Mouse (Mus musculus): Measurements from ENCODE around the gene Crlf1. TPM values are rescaled to one million over a fixed set of nuclear protein-coding genes. Genes with fewer than 3 reads are reported as not detected.

Gene Crlf1
- polyA plus RNA-seq, 1 experiment from 2014 or later: 3.6 TPM

GRCm38 (mm10) chr8:70501820-70502529 lies 9.0 kb downstream of the Crlf1 start:
- H3K4me1 ChIP-seq (replicated peaks): peaks cover 83% of the 10 kb centered on the region
- WGBS (ENCODE audit: insufficient replicate concordance): 17% methylated on average over 23 of the region's 23 CpGs
- ATAC-seq (ENCODE audit: low read depth) (no peak), DNase-seq (no peak)
- H3K27me3 ChIP-seq: peaks cover 67% of the 10 kb centered on the region
- peak overlapping the region; percentile 84 for H3K27ac ChIP-seq
- H3K9ac ChIP-seq: peak overlapping the region; percentile 62
- peak overlapping the region; percentile 47 for H3K4me3 ChIP-seq (replicated peaks)
- H3K4me2 ChIP-seq: peak overlapping the region; percentile 72
- peaks cover 4% of the 10 kb centered on the region for H3K36me3 ChIP-seq
- no peaks in the 10 kb centered on the region for H3K9me3 ChIP-seq (replicated peaks)

- WGBS (ENCODE audit: insufficient replicate concordance): 34% methylated on average over 12 of the region's 12 CpGs
- ATAC-seq (ENCODE audit: low read depth): no peak
- H3K4me2 ChIP-seq: peak overlapping the region; percentile 72
- peaks cover 62% of the 10 kb centered on the region for H3K27me3 ChIP-seq
- peaks cover 89% of the 10 kb centered on the region for H3K4me1 ChIP-seq (replicated peaks)
- DNase-seq: no peak
- H3K9me3 ChIP-seq (replicated peaks): no peaks in the 10 kb centered on the region
- H3K4me3 ChIP-seq (replicated peaks): peak overlapping the region; percentile 47
- H3K27ac ChIP-seq: no peak overlapping the region; the same call in 1 of the 2 replicates
- peak overlapping the region; percentile 62 for H3K9ac ChIP-seq
- H3K36me3 ChIP-seq: peaks cover 10% of the 10 kb centered on the region
Observed at GRCm38 (mm10) chr8:70502540-70502939, 9.6 kb downstream of the Crlf1 start.

- Histone ChIP-seq H3K36me3 (peaks cover 17% of the 10 kb centered on the region), H3K4me2 (peak overlapping the region; percentile 72), H3K27ac (peak overlapping the region; percentile 21; the same call in 1 of the 2 replicates), H3K4me3 (replicated peaks) (0 out of 2 replicates have a peak overlapping the region, but pooled peaks have one; percentile 2), H3K9me3 (replicated peaks) (no peaks in the 10 kb centered on the region), H3K9ac (peak overlapping the region; percentile 62), H3K27me3 (peaks cover 55% of the 10 kb centered on the region), H3K4me1 (replicated peaks) (peaks cover 94% of the 10 kb centered on the region)
- WGBS (ENCODE audit: insufficient replicate concordance): 18% methylated on average over 46 of the region's 46 CpGs
- peak; percentile 59 for DNase-seq
- ATAC-seq (ENCODE audit: low read depth): no peak
Observed at GRCm38 (mm10) chr8:70503062-70503750, 10.2 kb downstream of the Crlf1 start.

GRCm38 (mm10) chr8:70504291-70504716 lies 11.3 kb downstream of the Crlf1 start:
- peaks cover 44% of the 10 kb centered on the region for H3K27me3 ChIP-seq
- no peak overlapping the region for H3K27ac ChIP-seq
- no peaks in the 10 kb centered on the region for H3K9me3 ChIP-seq (replicated peaks)
- ATAC-seq (ENCODE audit: low read depth): no peak
- no peak for DNase-seq
- H3K9ac ChIP-seq: no peak overlapping the region
- H3K4me1 ChIP-seq (replicated peaks): peaks cover 94% of the 10 kb centered on the region
- H3K4me2 ChIP-seq: no peak overlapping the region
- peaks cover 28% of the 10 kb centered on the region for H3K36me3 ChIP-seq
- H3K4me3 ChIP-seq (replicated peaks): no peak overlapping the region
- WGBS (ENCODE audit: insufficient replicate concordance): 86% methylated on average over 16 of the region's 16 CpGs

GRCm38 (mm10) chr8:70504851-70505250 lies 11.9 kb downstream of the Crlf1 start:
- H3K27ac ChIP-seq: no peak overlapping the region
- H3K36me3 ChIP-seq: peaks cover 29% of the 10 kb centered on the region
- DNase-seq (peak; percentile 74), ATAC-seq (ENCODE audit: low read depth) (no peak)
- peak overlapping the region; percentile 93 for H3K4me2 ChIP-seq
- 58% methylated on average over 3 of the region's 3 CpGs for WGBS (ENCODE audit: insufficient replicate concordance)
- no peak overlapping the region for H3K9ac ChIP-seq
- H3K4me3 ChIP-seq (replicated peaks): no peak overlapping the region
- no peaks in the 10 kb centered on the region for H3K9me3 ChIP-seq (replicated peaks)
- peaks cover 39% of the 10 kb centered on the region for H3K27me3 ChIP-seq
- peaks cover 91% of the 10 kb centered on the region for H3K4me1 ChIP-seq (replicated peaks)

- peak overlapping the region; percentile 89 for H3K9ac ChIP-seq
- DNase-seq: no peak
- H3K27ac ChIP-seq: peak overlapping the region; percentile 95
- peaks cover 29% of the 10 kb centered on the region for H3K36me3 ChIP-seq
- H3K4me3 ChIP-seq (replicated peaks): peak overlapping the region; percentile 79
- peak; percentile 24 for ATAC-seq (ENCODE audit: low read depth)
- no peaks in the 10 kb centered on the region for H3K9me3 ChIP-seq (replicated peaks)
- peaks cover 30% of the 10 kb centered on the region for H3K27me3 ChIP-seq
- WGBS (ENCODE audit: insufficient replicate concordance): 39% methylated on average over 32 of the region's 32 CpGs
- peaks cover 82% of the 10 kb centered on the region for H3K4me1 ChIP-seq (replicated peaks)
- H3K4me2 ChIP-seq: peak overlapping the region; percentile 93
Observed at GRCm38 (mm10) chr8:70505698-70506327, 12.9 kb downstream of the Crlf1 start.

- Histone ChIP-seq H3K4me1 (replicated peaks) (peaks cover 79% of the 10 kb centered on the region), H3K27me3 (peaks cover 24% of the 10 kb centered on the region), H3K9ac (peak within 1 kb of the TSS; percentile 89), H3K4me3 (replicated peaks) (peak within 1 kb of the TSS; percentile 79), H3K4me2 (peak within 1 kb of the TSS; percentile 93), H3K27ac (peak within 1 kb of the TSS; percentile 95), H3K9me3 (replicated peaks) (no peaks in the 10 kb centered on the region), H3K36me3 (peaks cover 29% of the 10 kb centered on the region)
- under 1% methylated on average over 40 of the region's 40 CpGs for whole genome bisulfite sequencing (ENCODE audit: insufficient replicate concordance)
- ATAC-seq (ENCODE audit: low read depth) (peak; percentile 83), DNase-seq (peak; percentile 93)
Observed at GRCm38 (mm10) chr8:70506328-70507026, 13.5 kb downstream of the Crlf1 start, which contains the start of gene Rex1bd. Gene Rex1bd, minus strand, starts transcription at chr8:70506752.

GRCm38 (mm10) chr8:70507027-70507393 lies 14.1 kb downstream of the Crlf1 start:
- Histone ChIP-seq H3K4me1 (replicated peaks) (peaks cover 79% of the 10 kb centered on the region), H3K4me2 (peak overlapping the region; percentile 93), H3K9me3 (replicated peaks) (no peaks in the 10 kb centered on the region), H3K27me3 (peaks cover 18% of the 10 kb centered on the region), H3K36me3 (peaks cover 29% of the 10 kb centered on the region), H3K27ac (peak overlapping the region; percentile 95), H3K9ac (peak overlapping the region; percentile 89), H3K4me3 (replicated peaks) (peak overlapping the region; percentile 79)
- WGBS (ENCODE audit: insufficient replicate concordance): 41% methylated on average over 5 of the region's 5 CpGs
- no peak for ATAC-seq (ENCODE audit: low read depth)
- DNase-seq: no peak

GRCm38 (mm10) chr8:70509281-70509952 lies 16.5 kb downstream of the Crlf1 start:
- DNase-seq (no peak), ATAC-seq (ENCODE audit: low read depth) (no peak)
- Histone ChIP-seq H3K4me1 (replicated peaks) (peaks cover 77% of the 10 kb centered on the region), H3K36me3 (peaks cover 47% of the 10 kb centered on the region), H3K4me2 (peak overlapping the region; percentile 93), H3K4me3 (replicated peaks) (peak overlapping the region; percentile 89), H3K9me3 (replicated peaks) (no peaks in the 10 kb centered on the region), H3K9ac (peak overlapping the region; percentile 99), H3K27me3 (no peaks in the 10 kb centered on the region), H3K27ac (peak overlapping the region; percentile 99)
- WGBS (ENCODE audit: insufficient replicate concordance): 2% methylated on average over 25 of the region's 25 CpGs

GRCm38 (mm10) chr8:70510228-70510915 lies 17.4 kb downstream of the Crlf1 start, which contains the start of gene Uba52:
Gene Uba52, minus strand, starts transcription at chr8:70510801.
- Histone ChIP-seq H3K4me3 (replicated peaks) (peak within 1 kb of the TSS; percentile 89), H3K27ac (peak within 1 kb of the TSS; percentile 99), H3K9me3 (replicated peaks) (no peaks in the 10 kb centered on the region), H3K36me3 (peaks cover 53% of the 10 kb centered on the region), H3K9ac (peak within 1 kb of the TSS; percentile 99), H3K4me2 (peak within 1 kb of the TSS; percentile 93), H3K4me1 (replicated peaks) (peaks cover 68% of the 10 kb centered on the region), H3K27me3 (no peaks in the 10 kb centered on the region)
- peak; percentile 79 for ATAC-seq (ENCODE audit: low read depth)
- peak; percentile 96 for DNase-seq
- WGBS (ENCODE audit: insufficient replicate concordance): under 1% methylated on average over 74 of the region's 74 CpGs

Data from liver, embryonic 13.5 days (tissue).